Mouse (Mus musculus) layer of hippocampus, adult 18-20 months (tissue): ENCODE measurements at regions not wholly inside any gene's neighbourhood (a gene's known extent, or its start where the extent isn't known, plus 50 kb on each side); places are given as distances from the start of the nearest gene placed in this dataset.
"Not testable (repeated sequence)": the region's sequence is repeated elsewhere in the genome, so short reads cannot be mapped to it uniquely, and the experiment has no call there.

Experiments
- DNase-seq, 2 experiments: peaks; one replicate each; pipeline ENCODE4 v3.0.0; 2022; ENCODE audit warnings: low spot score in 2 of 2

- not testable (repeated sequence) for DNase-seq
Observed at GRCm38 (mm10) chr15:90882349-90882748, 167.4 kb downstream of the Kif21a start.

DNA sequence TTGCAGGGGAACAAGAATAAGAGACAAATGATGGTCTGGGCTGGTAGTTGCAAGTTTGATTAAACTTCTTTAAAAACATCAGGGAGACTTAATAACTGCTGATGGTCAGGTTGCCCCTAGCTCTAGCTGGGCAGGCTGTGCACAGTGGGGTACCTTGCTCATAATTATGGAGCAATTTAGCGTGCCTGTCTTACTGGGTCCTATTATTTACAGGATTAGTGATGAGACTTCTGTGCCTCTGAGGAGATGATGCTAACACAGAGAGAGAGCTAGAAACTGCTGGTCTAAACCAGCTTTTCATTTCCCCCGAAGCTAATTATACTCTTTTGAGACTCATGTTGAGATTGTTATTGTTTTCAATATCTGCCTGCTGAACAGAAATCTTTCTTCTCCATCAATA is 180.3 kb downstream of the Kif21a start:
- DNase-seq: no peak

DNA sequence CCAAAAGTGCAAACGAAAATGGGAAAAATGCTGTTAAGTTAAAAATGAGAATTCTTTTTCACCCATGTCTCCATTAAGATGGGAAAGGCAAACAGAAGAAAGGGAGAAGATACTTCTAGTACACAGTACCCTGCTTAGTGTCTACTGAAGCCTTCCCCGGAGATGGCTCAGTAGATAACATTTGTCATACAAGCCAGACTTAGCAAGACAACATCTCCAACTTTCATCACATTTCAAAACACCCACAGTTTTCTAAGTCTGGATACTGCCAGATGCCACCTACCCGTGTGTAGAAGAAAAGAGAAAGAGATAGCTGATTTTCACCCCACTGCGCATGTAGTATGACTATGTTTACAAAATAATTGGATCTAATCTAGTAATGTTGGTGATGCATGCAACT is 174.5 kb upstream of the Cpne8 start:
- DNase-seq: not testable (repeated sequence)

GRCm38 (mm10) chr15:90851991-90852390 is 172.8 kb upstream of the Cpne8 start:
- DNase-seq: no peak

DNA sequence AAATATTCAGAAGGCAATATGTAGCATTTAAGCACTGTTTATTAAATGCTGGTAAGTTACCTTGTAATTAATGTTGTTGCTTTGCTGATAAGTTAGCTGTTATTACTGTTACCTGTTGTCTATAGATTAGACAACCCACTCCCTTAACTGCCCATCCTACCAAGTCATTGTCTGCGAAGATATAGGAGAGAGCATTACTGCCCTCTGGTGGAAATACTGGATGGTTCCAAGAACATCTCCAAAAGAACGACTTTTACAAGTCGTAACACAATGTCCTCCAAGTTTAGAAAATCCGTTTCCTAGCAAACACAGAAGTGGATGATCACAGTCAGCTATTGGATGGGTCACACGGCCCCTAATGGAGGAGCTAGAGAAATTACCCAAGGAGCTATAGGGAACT is 162.2 kb upstream of the Cpne8 start:
- DNase-seq: peak in 1 of 2 experiments; percentile 52

GRCm38 (mm10) chr15:90835586-90835985 is 156.4 kb upstream of the Cpne8 start:
- no peak for DNase-seq

DNA sequence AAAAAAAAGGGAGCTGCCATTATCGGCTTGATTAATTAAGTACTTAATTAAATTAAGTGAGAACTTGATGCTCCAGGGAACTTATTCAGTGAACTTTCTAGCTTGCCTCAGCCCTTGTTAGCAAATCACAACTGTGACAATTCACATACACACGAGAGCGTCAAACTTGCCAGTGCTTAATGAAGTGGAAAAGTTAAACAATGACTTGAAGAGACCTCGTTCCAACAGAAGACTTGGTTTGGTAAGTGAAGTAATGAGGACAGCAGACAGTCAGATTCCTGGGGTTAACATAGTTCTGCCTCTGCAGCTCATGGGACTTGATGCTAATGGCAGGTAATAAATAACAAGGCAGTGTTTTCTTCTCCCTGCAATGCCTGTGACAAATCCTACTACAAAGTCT is 148.6 kb upstream of the Cpne8 start:
- DNase-seq: no peak

DNA sequence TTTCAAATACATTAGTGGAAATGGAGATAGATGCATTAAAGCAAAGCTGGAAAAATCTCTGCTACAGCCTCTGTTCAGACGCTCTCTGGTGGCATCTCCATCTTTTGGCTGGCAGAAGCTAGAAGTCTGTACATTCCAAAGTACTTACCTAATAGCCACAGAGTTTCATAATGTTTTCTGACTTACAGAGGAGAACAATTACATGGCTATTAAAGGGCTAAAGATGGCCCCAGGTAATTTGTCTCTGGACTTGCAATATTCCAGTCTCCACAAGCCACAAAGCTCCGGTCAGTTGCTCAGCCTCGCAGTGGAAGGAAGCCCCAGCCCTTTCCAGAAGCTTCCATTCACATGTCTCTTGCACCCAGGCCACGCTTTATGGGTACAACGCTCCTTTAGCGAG is 143.1 kb upstream of the Cpne8 start:
- no peak for DNase-seq

DNA sequence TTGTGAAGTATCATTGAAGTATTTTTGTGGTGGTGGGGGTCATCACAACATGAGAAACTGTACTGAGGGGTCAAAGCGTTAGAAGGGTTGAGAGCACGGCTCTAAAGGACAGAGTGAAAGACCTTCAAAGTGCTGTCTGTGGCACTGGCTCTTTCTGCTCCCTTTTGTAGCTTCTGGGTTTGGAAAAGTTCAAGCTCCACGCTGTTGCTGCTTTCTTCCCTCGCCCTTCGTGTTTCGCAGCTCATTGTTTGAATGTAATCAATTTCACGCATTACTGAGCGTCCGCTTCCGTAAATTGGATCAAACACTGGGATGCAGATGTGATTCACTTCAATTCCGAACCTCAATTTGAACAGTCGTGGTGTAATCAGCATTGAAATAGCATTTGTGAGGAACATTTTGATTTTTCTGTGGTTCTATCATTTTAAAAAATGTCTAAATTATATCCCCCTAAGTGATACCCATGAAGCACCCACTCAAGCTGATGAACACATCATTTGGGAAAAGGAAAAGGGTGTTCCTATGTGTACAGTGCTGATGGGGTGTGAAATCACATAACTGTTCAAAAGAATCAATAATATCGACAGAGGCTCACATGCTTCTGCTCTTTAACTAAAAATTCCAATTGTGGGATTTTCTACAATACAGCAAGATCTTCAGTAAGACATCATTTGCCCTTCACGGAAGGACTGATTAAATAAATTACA is 140.9 kb upstream of the Cpne8 start:
- DNase-seq: no peak

DNA sequence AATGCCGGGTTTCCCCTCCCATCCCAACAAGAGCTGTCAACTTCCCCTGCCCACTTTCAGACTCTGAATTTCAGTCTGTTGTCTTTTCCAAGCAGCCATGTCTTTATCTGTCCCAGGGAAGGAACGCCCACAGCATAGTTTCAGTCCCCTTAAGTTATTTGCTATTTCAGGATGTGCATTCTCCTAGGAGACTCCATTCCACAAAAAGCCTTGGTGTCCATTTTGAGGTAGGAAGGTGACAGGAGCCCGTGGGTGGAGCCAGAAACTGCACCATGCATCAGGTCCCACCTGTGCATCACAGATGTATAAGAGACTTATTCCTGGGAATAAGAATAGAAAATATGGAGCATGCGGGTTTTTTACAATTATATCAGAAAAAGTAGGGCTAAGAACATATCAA is 138.9 kb upstream of the Cpne8 start:
- DNase-seq: no peak

DNA sequence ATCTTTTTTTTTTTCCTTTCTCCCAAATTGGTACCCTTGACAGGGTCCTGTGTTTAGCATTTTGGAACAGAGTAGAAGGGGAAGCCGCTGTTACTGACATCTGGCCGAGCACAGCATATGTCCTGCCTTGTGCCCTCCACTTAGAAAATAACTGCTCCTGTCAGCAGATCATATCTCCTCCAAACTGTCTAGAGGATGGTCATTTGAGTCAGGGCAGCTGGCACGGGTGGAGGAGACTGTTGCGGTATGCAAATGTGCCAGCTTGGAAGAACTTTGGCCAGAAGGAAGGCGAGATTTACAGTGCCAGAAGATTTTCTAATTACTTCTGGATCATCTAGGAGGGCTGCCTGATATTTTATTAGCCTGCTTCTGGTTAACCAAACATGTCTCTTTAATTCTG is 134.7 kb upstream of the Cpne8 start:
- no peak for DNase-seq

GRCm38 (mm10) chr15:90810341-90810740 is 131.1 kb upstream of the Cpne8 start:
- no peak for DNase-seq

DNA sequence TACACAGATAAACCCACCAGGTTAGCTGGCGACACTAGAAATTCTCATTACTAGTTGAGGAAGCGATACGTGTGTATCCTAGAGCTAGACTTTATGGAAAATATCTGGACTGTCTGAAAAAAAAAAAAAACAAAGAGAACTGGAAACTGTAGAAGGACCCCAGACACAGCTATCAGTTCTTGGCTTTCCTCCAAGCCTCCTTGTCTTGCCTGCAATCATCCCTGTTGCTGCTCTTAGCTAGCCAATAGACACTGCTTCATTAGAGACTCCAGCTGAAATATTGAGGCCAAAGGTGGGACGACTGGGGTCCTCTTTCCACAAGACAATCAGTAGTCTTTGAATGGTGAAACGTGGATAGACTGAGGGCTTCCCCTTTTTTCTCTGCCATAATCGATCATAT is 129.0 kb upstream of the Cpne8 start:
- DNase-seq: no peak

DNA sequence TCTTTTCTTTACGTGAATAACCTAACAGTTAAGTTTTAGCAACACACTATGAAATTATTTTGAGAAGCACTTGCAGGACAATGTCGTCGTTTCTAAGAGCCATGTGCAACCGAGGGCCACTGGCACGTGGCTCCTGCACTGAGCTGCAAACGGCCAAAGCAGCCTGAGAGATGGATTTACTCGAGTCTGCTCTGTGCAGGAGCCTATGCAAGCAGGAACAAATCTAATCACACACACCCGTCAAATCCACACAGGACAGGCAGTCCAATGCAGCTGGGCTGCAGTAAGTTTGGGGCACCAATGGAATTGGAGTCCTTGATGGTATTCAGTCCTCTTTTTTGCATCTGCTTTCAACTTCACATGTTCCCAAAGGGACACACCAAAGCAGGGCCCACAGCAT is 118.8 kb upstream of the Cpne8 start:
- no peak for DNase-seq

DNA sequence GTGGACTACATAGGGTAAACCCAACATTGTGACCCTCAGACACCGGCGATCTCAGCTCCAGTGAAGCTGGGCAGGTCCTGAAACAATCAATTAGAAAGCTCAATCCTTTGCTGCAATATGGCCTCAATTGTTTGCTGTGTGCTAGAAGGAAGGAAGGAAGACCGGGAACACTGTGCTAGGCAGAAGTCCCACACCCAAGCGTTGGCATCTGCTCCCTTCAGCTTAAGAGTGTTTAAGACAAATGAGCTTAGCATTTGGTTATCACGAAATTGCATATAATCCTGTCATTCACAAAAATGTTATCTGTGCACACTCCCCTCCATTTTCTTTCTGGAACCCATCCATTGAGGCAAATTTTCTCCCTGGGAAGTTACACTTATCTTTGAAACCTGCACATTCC is 110.7 kb upstream of the Cpne8 start:
- DNase-seq: peak in 1 of 2 experiments; percentile 60

DNA sequence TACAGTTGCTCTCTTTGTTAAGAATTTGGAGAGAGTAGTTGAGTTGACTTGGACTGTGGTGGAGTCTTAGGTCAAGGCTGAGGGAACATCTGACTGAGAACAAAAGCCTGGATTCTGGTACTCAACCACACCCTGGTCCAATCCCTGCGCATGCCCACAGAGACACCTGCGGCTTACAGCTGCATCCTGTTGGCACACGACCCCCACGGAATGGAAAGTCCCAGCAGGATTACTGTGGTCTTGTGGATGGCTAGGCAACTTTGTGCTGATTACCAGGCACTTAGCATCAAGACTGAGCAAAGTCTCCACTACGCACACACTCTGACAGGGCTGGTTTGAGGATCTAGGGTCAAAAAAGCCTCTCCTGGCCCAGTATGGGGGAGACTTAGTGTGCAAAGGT is 105.5 kb upstream of the Cpne8 start:
- no peak for DNase-seq

DNA sequence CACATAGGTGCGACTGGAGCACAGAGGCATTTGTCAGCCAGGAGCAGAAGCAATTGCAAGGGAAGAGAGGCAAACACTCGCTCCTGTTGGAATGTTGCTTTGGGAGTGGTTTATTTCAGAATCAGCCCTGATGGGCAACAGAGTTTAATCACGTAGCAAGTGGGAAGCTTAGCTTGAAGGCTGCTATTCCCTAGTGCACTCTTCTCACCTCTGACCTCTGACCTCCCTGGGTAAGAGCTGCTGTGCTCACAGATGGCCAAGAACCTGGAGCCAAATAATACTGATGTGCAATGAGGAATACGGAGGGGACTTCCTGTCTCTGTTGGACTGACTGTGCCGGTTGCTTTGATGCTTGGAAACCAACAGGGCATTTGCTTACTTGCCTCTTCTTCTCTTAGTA is 88.3 kb upstream of the Cpne8 start:
- DNase-seq: no peak

GRCm38 (mm10) chr15:90764501-90764900 is 85.3 kb upstream of the Cpne8 start:
- not testable (repeated sequence) for DNase-seq

DNA sequence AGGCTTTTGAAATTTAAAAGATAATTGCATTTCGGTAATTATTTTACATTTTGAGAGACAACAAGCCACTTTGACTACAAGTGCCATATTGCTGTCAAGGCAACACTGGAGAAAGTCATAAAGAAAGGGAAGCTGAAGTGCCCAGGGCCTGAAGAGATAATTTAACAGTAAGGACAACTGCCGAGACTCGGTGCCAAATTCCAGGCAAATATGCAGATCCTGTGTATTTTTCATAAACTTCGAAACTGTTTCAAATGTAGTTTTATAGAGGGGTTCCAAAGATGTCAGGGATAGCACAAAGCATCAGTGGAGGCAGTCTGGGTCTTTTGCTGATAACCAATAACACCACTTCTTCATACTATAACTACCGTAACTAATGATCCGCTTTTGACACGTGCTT is 54.7 kb upstream of the Cpne8 start:
- DNase-seq: no peak
